Mouse (Mus musculus) cerebellum, adult 2 months (tissue): Measurements from ENCODE around the gene Rsrc1.

ENCODE experiments used
- CTCF ChIP-seq: fragments of 200-500 bp; IDR thresholded peaks from 2 replicates; pipeline ENCODE4 v1.5.1; 2011; ENCODE audit warnings: low read depth, mild to moderate bottlenecking, control low read depth, low read length, moderate library complexity, borderline replicate concordance; ENCODE audit not compliant: insufficient read depth
- POLR2A ChIP-seq: fragments of 200-500 bp; IDR thresholded peaks from 2 replicates; pipeline ENCODE4 v1.6.1; 2011; ENCODE audit warnings: low read length, control low read depth, borderline replicate concordance; ENCODE audit not compliant: insufficient read depth

DNA sequence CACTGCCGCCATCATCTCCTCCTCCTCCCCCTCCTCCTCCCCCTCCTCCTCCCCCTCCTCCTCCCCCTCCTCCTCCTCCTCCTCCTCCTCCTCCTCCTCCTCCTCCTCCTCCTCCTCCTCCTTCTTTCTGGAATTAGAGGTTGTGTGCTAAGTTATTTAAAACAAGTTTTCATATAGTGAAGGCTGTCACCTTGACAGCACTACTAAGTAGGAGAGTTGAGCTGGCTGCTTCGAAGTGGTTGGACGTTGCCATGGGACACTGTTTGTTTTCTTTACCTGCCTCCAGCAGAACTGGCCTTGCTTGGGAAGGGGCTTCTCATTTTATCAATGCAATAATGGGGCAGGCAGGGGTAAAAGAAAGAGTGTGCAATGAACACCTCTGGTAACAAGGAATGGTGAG lies 393.9 kb downstream of the Rsrc1 start, which contains the start of gene Gm17402:
- TF ChIP-seq CTCF, result no peak
- TF ChIP-seq POLR2A, result no peak
